Mouse (Mus musculus): ENCODE measurements at regions not wholly inside any gene's neighbourhood (a gene's known extent, or its start where the extent isn't known, plus 50 kb on each side); places are given as distances from the start of the nearest gene placed in this dataset.

- no peak for TF ChIP-seq CTCF (conservative IDR thresholded peaks at IDR 0.05; ENCODE audit: low read length)
- no peak for TF ChIP-seq POU5F1 (IDR thresholded peaks at IDR 0.05; ENCODE audit: borderline replicate concordance, low read length)
These were observed 147.4 kb downstream of the Fgf18 start for GRCm38 (mm10) chr11:32999684-33000255.
